Mouse (Mus musculus): Measurements from ENCODE around the gene Trub2. TPM values are rescaled to one million over a fixed set of nuclear protein-coding genes. Genes with fewer than 3 reads are reported as not detected.

Trub2 gene
- 30.5 and 40.5 TPM in 2 replicates for polyA plus RNA-seq (2015; fragmentation: Nextera tagmentation; extraction: Ambion mirVana)

DNA sequence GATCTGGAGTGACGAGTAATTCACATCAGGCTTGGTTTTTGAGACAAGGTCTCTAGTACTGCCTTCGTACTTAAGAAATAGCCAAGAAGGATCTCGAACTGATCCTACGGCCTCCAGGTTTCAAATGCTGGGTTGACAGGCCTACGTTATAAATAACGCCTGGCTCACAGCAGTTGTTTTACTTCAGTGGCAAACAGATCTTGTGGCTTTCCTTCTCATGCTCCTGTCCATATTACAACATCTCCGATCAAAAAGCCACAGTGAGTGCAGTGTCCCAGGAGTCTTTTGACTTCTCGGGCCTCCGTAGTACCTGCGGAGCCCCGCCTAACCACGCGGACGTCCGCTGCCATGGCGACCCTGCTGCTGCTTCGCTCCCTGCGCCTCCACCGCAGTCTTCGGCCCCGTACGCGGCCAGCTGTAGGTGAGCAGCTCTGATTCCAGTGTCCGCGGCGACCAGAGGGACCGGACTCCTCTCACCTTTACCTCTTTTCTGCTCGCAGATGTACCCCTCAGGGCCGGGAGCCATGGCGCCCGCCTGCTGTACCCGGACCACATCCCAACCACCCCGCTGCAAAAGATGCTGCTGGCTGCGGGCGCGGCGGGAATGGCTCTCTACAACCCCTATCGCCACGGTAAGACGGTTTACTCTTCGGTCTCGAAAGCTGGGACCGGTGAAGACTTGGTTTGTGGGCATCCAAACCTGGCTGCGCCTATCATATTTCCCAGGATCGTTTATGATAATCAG lies at the start of gene Trub2:
Gene Trub2 (minus strand): TSS at position 566 of the 745 bp plus-strand sequence.
- H3K4me2 ChIP-seq (replicated peaks): peak within 1 kb of the TSS; percentile 86
- H3K36me3 ChIP-seq: peaks cover 25% of the 10 kb centered on the region
- peak within 1 kb of the TSS; percentile 84 for H3K4me3 ChIP-seq (replicated peaks)
- peak within 1 kb of the TSS; percentile 77 for H3K27ac ChIP-seq
- H3K4me1 ChIP-seq (replicated peaks): peaks cover 7% of the 10 kb centered on the region; the same call in 1 of the 2 replicates
- under 1% methylated on average over 45 of the region's 45 CpGs for WGBS
- no peaks in the 10 kb centered on the region for H3K9me3 ChIP-seq
- H3K9ac ChIP-seq: peak within 1 kb of the TSS; percentile 81
- H3K27me3 ChIP-seq (replicated peaks): no peaks in the 10 kb centered on the region
- peak; percentile 92 for ATAC-seq

GRCm38 (mm10) chr2:29835391-29835899 lies 47.1 kb upstream of the Trub2 start:
- Histone ChIP-seq H3K27me3 (replicated peaks) (no peaks in the 10 kb centered on the region), H3K9ac (no peak overlapping the region), H3K9me3 (no peaks in the 10 kb centered on the region), H3K36me3 (peaks cover 21% of the 10 kb centered on the region; the same call in 1 of the 2 replicates), H3K4me2 (replicated peaks) (no peak overlapping the region), H3K4me3 (replicated peaks) (no peak overlapping the region), H3K27ac (no peak overlapping the region), H3K4me1 (replicated peaks) (no peaks in the 10 kb centered on the region)
- whole genome bisulfite sequencing: 75% methylated on average over 2 of the region's 2 CpGs
- no peak for ATAC-seq

DNA sequence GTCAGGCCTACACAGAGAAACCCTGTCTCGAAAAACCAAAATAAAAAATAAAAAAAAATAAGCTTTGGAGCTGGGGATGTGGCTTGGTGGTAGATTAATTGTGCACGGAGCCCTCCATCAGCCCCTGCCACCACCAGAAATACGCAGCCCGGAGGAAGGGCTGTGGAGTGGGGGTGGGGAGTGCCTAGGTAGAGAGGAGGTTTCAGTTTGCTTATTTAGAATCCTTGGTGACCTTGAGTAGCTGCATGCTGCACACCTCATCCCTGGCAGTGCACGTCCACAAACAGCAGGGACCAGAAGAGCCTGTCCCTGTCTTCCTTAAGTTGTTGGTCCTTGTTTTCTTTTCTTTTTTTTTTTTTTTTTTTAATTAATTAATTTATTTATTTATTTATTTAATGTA lies 45.5 kb upstream of the Trub2 start:
- peaks cover 2% of the 10 kb centered on the region; the same call in 1 of the 2 replicates for H3K4me1 ChIP-seq (replicated peaks)

DNA sequence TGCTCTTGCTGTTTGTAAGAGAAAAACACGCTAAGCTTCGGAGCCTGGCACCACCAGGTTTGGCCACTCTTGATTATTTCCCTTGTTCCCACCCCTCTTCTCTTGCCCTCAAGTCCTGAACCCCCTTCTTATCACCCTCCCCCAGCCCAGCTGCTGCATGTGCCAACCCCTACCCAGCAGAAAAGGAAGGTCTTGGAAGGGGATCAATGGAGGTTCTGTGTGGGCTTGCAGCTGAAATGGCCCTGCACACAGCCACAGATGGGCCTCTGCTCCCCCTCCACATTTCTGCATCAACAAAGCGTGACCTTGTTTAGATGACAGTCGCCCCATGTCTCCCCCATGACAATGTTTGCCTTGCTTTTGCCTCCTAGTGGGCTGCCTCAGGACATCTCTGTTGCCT lies 42.8 kb upstream of the Trub2 start:
- no peak overlapping the region for H3K9ac ChIP-seq
- peaks cover 12% of the 10 kb centered on the region; the same call in 1 of the 2 replicates for H3K36me3 ChIP-seq
- peaks cover 10% of the 10 kb centered on the region for H3K4me1 ChIP-seq (replicated peaks)
- no peak overlapping the region for H3K4me3 ChIP-seq (replicated peaks)
- no peak for ATAC-seq
- WGBS: 93% methylated on average over 4 of the region's 4 CpGs
- H3K27ac ChIP-seq: no peak overlapping the region
- no peak overlapping the region for H3K4me2 ChIP-seq (replicated peaks)
- H3K27me3 ChIP-seq (replicated peaks): no peaks in the 10 kb centered on the region
- no peaks in the 10 kb centered on the region for H3K9me3 ChIP-seq

More for the DNA sequence above, 45.5 kb upstream of the Trub2 start:
- Histone ChIP-seq H3K4me2 (replicated peaks) (no peak overlapping the region), H3K36me3 (peaks cover 21% of the 10 kb centered on the region; the same call in 1 of the 2 replicates), H3K27me3 (replicated peaks) (no peaks in the 10 kb centered on the region), H3K4me3 (replicated peaks) (no peak overlapping the region), H3K9ac (no peak overlapping the region), H3K27ac (no peak overlapping the region), H3K9me3 (no peaks in the 10 kb centered on the region)
- no peak for ATAC-seq
- 92% methylated on average over 5 of the region's 5 CpGs for WGBS

DNA sequence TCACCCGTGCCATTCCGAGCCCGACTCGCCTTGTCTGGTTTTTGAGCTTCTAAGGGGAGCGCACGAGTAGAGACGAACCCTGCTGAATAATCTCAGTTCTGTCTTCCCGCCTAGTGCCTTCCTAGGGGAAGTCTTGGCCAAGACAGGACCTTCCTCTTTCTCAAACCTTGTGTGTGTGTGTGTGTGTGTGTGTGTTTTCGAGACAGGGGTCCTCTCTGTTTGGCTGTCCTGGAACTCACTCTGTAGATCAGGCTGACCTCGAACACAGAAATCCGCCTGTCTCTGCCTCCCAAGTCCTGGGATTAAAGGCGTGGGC lies 39.4 kb upstream of the Trub2 start:
- H3K36me3 ChIP-seq: 0 out of 2 replicates have a peak, but pooled peaks cover 2% of the 10 kb centered on the region
- 0 out of 2 replicates have a peak overlapping the region, but pooled peaks have one; percentile 40 for H3K27ac ChIP-seq

DNA sequence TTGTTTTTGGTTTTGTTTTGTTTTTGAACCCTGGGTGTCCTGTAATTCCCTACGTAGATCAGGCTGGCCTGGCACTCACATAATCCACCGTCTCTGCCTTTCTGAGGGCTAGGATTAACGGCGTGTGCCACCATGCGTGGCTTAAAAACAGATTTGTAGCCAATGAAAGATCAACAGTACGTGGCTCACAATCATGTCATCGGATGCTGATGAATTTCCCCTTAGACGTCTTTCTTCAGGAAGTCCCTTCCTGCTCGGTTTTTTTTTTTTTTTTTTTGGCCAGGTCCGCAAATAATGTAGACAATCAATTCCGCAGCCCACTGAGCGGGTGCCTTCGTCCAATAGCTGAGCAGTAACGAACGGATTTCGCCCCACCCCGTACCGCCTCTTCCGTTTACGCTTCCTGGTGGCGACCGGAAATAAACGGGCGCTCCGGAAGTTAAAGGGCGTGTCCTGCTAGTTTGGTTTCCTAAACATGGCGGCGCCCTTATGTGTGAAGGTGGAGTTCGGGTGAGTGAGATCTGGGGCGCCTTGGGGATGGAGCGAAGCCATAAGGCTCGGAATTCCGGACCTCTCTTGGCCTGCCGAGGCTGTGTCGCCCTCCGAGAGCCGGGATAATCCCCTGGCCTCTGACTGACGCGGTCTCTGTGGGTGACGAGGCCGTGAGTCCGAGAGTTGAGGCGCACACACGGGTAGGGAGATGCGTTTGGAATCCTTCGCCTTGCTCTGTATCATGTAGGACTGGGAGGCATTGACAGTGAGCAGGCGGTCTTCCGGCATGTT lies 38.8 kb upstream of the Trub2 start:
- Histone ChIP-seq H3K9ac (peak overlapping the region; percentile 81), H3K4me2 (replicated peaks) (peak overlapping the region; percentile 78), H3K27me3 (replicated peaks) (no peaks in the 10 kb centered on the region), H3K4me3 (replicated peaks) (peak overlapping the region; percentile 96), H3K9me3 (no peaks in the 10 kb centered on the region), H3K36me3 (no peaks in the 10 kb centered on the region), H3K4me1 (replicated peaks) (peaks cover 10% of the 10 kb centered on the region), H3K27ac (peak overlapping the region; percentile 86)
- ATAC-seq: peak; percentile 99
- under 1% methylated on average over 48 of the region's 48 CpGs for WGBS

More for the DNA sequence above, 39.4 kb upstream of the Trub2 start:
- H3K27me3 ChIP-seq (replicated peaks): no peaks in the 10 kb centered on the region
- 1% methylated on average over 12 of the region's 12 CpGs for WGBS
- H3K9ac ChIP-seq: peak overlapping the region; percentile 81
- ATAC-seq: no peak; the same call in 1 of the 2 replicates
- H3K4me3 ChIP-seq (replicated peaks): peak overlapping the region; percentile 96
- no peaks in the 10 kb centered on the region for H3K9me3 ChIP-seq
- H3K4me1 ChIP-seq (replicated peaks): peaks cover 10% of the 10 kb centered on the region
- H3K4me2 ChIP-seq (replicated peaks): peak overlapping the region; percentile 78

DNA sequence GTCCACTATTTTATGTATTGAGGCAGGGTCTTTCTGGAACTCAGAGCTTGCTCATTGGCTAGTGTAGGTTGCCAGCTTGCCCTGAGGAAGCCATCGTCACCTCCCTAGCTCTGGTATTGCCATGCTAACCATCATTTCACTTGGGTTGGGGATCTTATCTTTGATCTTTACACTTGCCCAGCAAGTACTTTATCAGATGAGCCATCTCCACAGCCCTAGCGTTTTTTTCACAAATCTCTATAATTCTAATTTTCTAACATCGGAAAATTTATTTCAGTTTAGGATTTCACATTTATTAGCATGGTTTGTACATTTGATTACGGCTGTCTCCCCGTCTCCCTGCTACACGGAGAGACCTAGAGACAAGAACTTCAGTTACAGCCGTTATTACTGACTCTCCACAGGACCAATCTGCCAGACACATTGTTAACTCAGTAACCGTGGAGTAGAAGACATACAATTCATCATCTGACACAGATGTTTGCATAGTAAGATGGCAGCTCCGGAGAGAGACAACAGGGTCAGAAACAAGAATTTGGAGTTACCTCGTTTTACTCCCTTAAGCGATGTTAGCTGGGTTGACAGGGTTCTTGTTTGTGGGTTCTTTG lies 38.1 kb upstream of the Trub2 start:
- peak overlapping the region; percentile 55 for H3K4me2 ChIP-seq (replicated peaks)
- no peaks in the 10 kb centered on the region for H3K9me3 ChIP-seq
- peak overlapping the region; percentile 86 for H3K27ac ChIP-seq
- H3K9ac ChIP-seq: peak overlapping the region; percentile 50
- H3K4me1 ChIP-seq (replicated peaks): peaks cover 10% of the 10 kb centered on the region
- H3K4me3 ChIP-seq (replicated peaks): peak overlapping the region; percentile 96
- no peaks in the 10 kb centered on the region for H3K27me3 ChIP-seq (replicated peaks)
- WGBS: 8% methylated on average over 11 of the region's 11 CpGs
- 0 out of 2 replicates have a peak, but pooled peaks have one; percentile 24 for ATAC-seq
- H3K36me3 ChIP-seq: no peaks in the 10 kb centered on the region

- WGBS: under 1% methylated on average over 35 of the region's 35 CpGs
- Histone ChIP-seq H3K4me2 (replicated peaks) (peak within 1 kb of the TSS; percentile 87), H3K9ac (peak within 1 kb of the TSS; percentile 65), H3K27ac (peak within 1 kb of the TSS; percentile 94), H3K4me1 (replicated peaks) (peaks cover 6% of the 10 kb centered on the region), H3K4me3 (replicated peaks) (peak within 1 kb of the TSS; percentile 48), H3K36me3 (peaks cover 10% of the 10 kb centered on the region), H3K27me3 (replicated peaks) (no peaks in the 10 kb centered on the region), H3K9me3 (no peaks in the 10 kb centered on the region)
- ATAC-seq: peak; percentile 87
These were observed 31.9 kb upstream of the Trub2 start, which contains the start of gene Urm1 for GRCm38 (mm10) chr2:29820025-29820817. Urm1 (plus strand) TSS chr2:29820075.

- H3K4me3 ChIP-seq (replicated peaks): no peak overlapping the region
These were observed 31.1 kb upstream of the Trub2 start for GRCm38 (mm10) chr2:29819363-29819762.

GRCm38 (mm10) chr2:29817426-29818232 lies 29.3 kb upstream of the Trub2 start:
- Histone ChIP-seq H3K9me3 (no peaks in the 10 kb centered on the region), H3K4me1 (replicated peaks) (peaks cover 6% of the 10 kb centered on the region), H3K27ac (no peak overlapping the region), H3K36me3 (peaks cover 22% of the 10 kb centered on the region), H3K27me3 (replicated peaks) (no peaks in the 10 kb centered on the region), H3K4me2 (replicated peaks) (peak overlapping the region; percentile 42), H3K4me3 (replicated peaks) (no peak overlapping the region), H3K9ac (no peak overlapping the region)
- 29% methylated on average over 8 of the region's 8 CpGs for WGBS
- ATAC-seq: peak; percentile 50

More at GRCm38 (mm10) chr2:29819363-29819762, 31.1 kb upstream of the Trub2 start:
- no peaks in the 10 kb centered on the region for H3K27me3 ChIP-seq (replicated peaks)
- no peaks in the 10 kb centered on the region for H3K9me3 ChIP-seq
- H3K36me3 ChIP-seq: peaks cover 12% of the 10 kb centered on the region
- 15% methylated on average over 2 of the region's 2 CpGs for WGBS
- ATAC-seq: no peak
- peak overlapping the region; percentile 94 for H3K27ac ChIP-seq
- no peak overlapping the region for H3K9ac ChIP-seq
- peaks cover 6% of the 10 kb centered on the region for H3K4me1 ChIP-seq (replicated peaks)
- peak overlapping the region; percentile 87 for H3K4me2 ChIP-seq (replicated peaks)

All from intestine, embryonic 15.5 days (tissue).